Mouse (Mus musculus): ENCODE results near the gene Adgrg1. TPM values are rescaled to one million over a fixed set of nuclear protein-coding genes. Genes with fewer than 3 reads are reported as not detected.

The Adgrg1 gene
- polyA plus RNA-seq, 2 experiments: 41.1 to 46.8 TPM

GRCm38 (mm10) chr8:94996899-94997856 lies 22.6 kb downstream of the Adgrg1 start:
- ATAC-seq (ENCODE audit: insufficient read depth): no peak
- TF ChIP-seq EP300 (IDR thresholded peaks at IDR 0.05; ENCODE audit: low read depth) (no peak), CTCF (IDR thresholded peaks at IDR 0.05; ENCODE audit: low read depth) (no peak)
- WGBS (ENCODE audit: insufficient replicate concordance): 63% methylated on average over 6 of the region's 6 CpGs

DNA sequence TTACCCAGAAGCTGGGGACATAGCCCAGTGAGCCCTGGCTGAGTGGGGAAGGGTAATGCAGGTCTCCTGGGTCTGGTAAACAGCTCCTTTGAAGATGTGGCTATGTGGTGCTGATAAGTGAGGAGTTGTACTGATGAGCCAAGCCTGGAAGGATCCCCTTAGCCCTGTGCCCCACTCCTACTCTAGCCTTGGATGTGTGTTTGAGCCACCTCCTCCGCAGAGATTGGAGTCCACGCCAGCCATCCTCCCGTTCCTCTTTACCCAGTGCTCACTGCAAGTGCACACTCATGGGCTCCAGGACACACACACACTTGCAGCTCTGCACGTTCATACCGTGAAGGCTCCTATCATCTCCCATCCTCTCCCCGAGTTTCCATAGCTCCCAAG lies 23.3 kb downstream of the Adgrg1 start:
- peaks cover 18 to 51% of the 10 kb centered on the region in 2 experiments for H3K4me1 ChIP-seq (replicated peaks; ENCODE audit: control insufficient read depth in 2 of 2, insufficient read depth in 2 of 2, low read length in 1 of 2)
- H3K27ac ChIP-seq: no peak overlapping the region; the same call in 1 of the 2 replicates
- TF ChIP-seq CTCF (IDR thresholded peaks at IDR 0.05; ENCODE audit: low read depth) (no peak), EP300 (IDR thresholded peaks at IDR 0.05; ENCODE audit: low read depth) (no peak)
- 33% methylated on average over 6 of the region's 6 CpGs for WGBS (ENCODE audit: insufficient replicate concordance)
- H3K4me3 ChIP-seq (ENCODE audit: insufficient read depth in 1 of 2, low read depth in 2 of 2, low read length in 2 of 2): no peak overlapping the region
- no peaks in the 10 kb centered on the region for H3K27me3 ChIP-seq (ENCODE audit: control insufficient read depth, insufficient read depth, low read length)
- H3K4me2 ChIP-seq (ENCODE audit: low read depth): no peak overlapping the region
- no peak overlapping the region for H3K9ac ChIP-seq (replicated peaks)
- ATAC-seq (ENCODE audit: insufficient read depth) (no peak), DNase-seq (ENCODE audit: low read depth in 3 of 3, low spot score in 3 of 3) (no peak)
- H3K9me3 ChIP-seq (ENCODE audit: control insufficient read depth, low read length): no peaks in the 10 kb centered on the region
- H3K36me3 ChIP-seq (replicated peaks; ENCODE audit: control insufficient read depth, insufficient read depth, low read depth): peaks cover 18% of the 10 kb centered on the region

More at GRCm38 (mm10) chr8:94996899-94997856, 22.6 kb downstream of the Adgrg1 start:
- Histone ChIP-seq H3K9me3 (ENCODE audit: control insufficient read depth, low read length) (no peaks in the 10 kb centered on the region), H3K36me3 (replicated peaks; ENCODE audit: control insufficient read depth, insufficient read depth, low read depth) (peaks cover 22% of the 10 kb centered on the region), H3K4me2 (ENCODE audit: low read depth) (no peak overlapping the region), H3K4me1 (replicated peaks; ENCODE audit: control insufficient read depth in 2 of 2, insufficient read depth in 2 of 2, low read length in 1 of 2) (peaks cover 18 to 52% of the 10 kb centered on the region in 2 experiments), H3K27me3 (ENCODE audit: control insufficient read depth, insufficient read depth, low read length) (no peaks in the 10 kb centered on the region), H3K27ac (no peak overlapping the region), H3K9ac (replicated peaks) (no peak overlapping the region), H3K4me3 (ENCODE audit: insufficient read depth in 1 of 2, low read depth in 2 of 2, low read length in 2 of 2) (no peak overlapping the region)
- DNase-seq (ENCODE audit: low read depth in 3 of 3, low spot score in 3 of 3): no peak

- H3K36me3 ChIP-seq (replicated peaks; ENCODE audit: control insufficient read depth, insufficient read depth, low read depth): peaks cover 18% of the 10 kb centered on the region
- no peak for TF ChIP-seq EP300 (IDR thresholded peaks at IDR 0.05; ENCODE audit: low read depth)
- TF ChIP-seq CTCF (IDR thresholded peaks at IDR 0.05; ENCODE audit: low read depth): no peak
- peaks cover 18 to 51% of the 10 kb centered on the region in 2 experiments for H3K4me1 ChIP-seq (replicated peaks; ENCODE audit: control insufficient read depth in 2 of 2, insufficient read depth in 2 of 2, low read length in 1 of 2)
- H3K4me2 ChIP-seq (ENCODE audit: low read depth): no peak overlapping the region
- WGBS (ENCODE audit: insufficient replicate concordance): 12% methylated on average over 2 of the region's 2 CpGs
- no peaks in the 10 kb centered on the region for H3K9me3 ChIP-seq (ENCODE audit: control insufficient read depth, low read length)
- DNase-seq (ENCODE audit: low read depth in 3 of 3, low spot score in 3 of 3): no peak
- H3K27ac ChIP-seq: 0 out of 2 replicates have a peak overlapping the region, but pooled peaks have one; percentile 18
- H3K4me3 ChIP-seq (ENCODE audit: insufficient read depth in 1 of 2, low read depth in 2 of 2, low read length in 2 of 2): no peak overlapping the region
- no peaks in the 10 kb centered on the region for H3K27me3 ChIP-seq (ENCODE audit: control insufficient read depth, insufficient read depth, low read length)
- ATAC-seq (ENCODE audit: insufficient read depth): no peak
- no peak overlapping the region for H3K9ac ChIP-seq (replicated peaks)
These were observed 23.9 kb downstream of the Adgrg1 start for GRCm38 (mm10) chr8:94998431-94998830.

- Histone ChIP-seq H3K4me3 (ENCODE audit: insufficient read depth in 1 of 2, low read depth in 2 of 2, low read length in 2 of 2) (no peak overlapping the region), H3K4me1 (replicated peaks; ENCODE audit: control insufficient read depth in 2 of 2, insufficient read depth in 2 of 2, low read length in 1 of 2) (peaks cover 18 to 51% of the 10 kb centered on the region in 2 experiments), H3K9me3 (ENCODE audit: control insufficient read depth, low read length) (no peaks in the 10 kb centered on the region), H3K36me3 (replicated peaks; ENCODE audit: control insufficient read depth, insufficient read depth, low read depth) (peaks cover 22% of the 10 kb centered on the region), H3K27ac (no peak overlapping the region), H3K9ac (replicated peaks) (no peak overlapping the region), H3K4me2 (ENCODE audit: low read depth) (no peak overlapping the region), H3K27me3 (ENCODE audit: control insufficient read depth, insufficient read depth, low read length) (no peaks in the 10 kb centered on the region)
- TF ChIP-seq EP300 (IDR thresholded peaks at IDR 0.05; ENCODE audit: low read depth): no peak
- TF ChIP-seq CTCF (IDR thresholded peaks at IDR 0.05; ENCODE audit: low read depth): no peak
- 63% methylated on average over 6 of the region's 6 CpGs for WGBS (ENCODE audit: insufficient replicate concordance)
- ATAC-seq (ENCODE audit: insufficient read depth) (no peak), DNase-seq (ENCODE audit: low read depth in 3 of 3, low spot score in 3 of 3) (no peak)
These were observed 24.5 kb downstream of the Adgrg1 start for GRCm38 (mm10) chr8:94999004-94999403.

DNA sequence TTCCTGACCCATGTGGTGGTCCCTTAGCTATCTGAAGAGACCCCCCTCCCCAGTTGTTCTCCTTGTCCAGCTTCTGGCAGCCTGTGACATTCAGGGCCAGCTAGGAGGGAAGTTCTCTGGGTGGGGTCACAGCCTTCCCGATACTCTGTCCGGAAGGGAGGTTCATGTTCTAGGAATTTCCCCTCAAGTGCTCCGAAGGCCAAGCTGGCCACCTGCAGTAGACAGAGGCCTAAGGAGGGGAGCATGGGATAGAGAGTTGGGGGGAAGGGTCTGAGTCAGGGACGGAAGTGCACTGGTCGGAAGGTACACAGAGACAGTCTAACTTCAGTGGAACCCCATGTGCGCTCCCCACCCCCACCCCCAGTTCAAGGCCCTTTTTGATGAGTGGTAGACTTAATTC lies 25.4 kb downstream of the Adgrg1 start:
- H3K4me1 ChIP-seq (replicated peaks; ENCODE audit: control insufficient read depth in 2 of 2, insufficient read depth in 2 of 2, low read length in 1 of 2): peaks cover 18 to 51% of the 10 kb centered on the region in 2 experiments

More for the DNA sequence above, 25.4 kb downstream of the Adgrg1 start:
- Histone ChIP-seq H3K4me2 (ENCODE audit: low read depth) (no peak overlapping the region), H3K27ac (no peak overlapping the region), H3K4me3 (ENCODE audit: insufficient read depth in 1 of 2, low read depth in 2 of 2, low read length in 2 of 2) (no peak overlapping the region), H3K27me3 (ENCODE audit: control insufficient read depth, insufficient read depth, low read length) (no peaks in the 10 kb centered on the region), H3K9ac (replicated peaks) (no peak overlapping the region), H3K36me3 (replicated peaks; ENCODE audit: control insufficient read depth, insufficient read depth, low read depth) (peaks cover 26% of the 10 kb centered on the region), H3K9me3 (ENCODE audit: control insufficient read depth, low read length) (no peaks in the 10 kb centered on the region)
- no peak for ATAC-seq (ENCODE audit: insufficient read depth)
- no peak for TF ChIP-seq EP300 (IDR thresholded peaks at IDR 0.05; ENCODE audit: low read depth)
- TF ChIP-seq CTCF (IDR thresholded peaks at IDR 0.05; ENCODE audit: low read depth): no peak
- 43% methylated on average over 6 of the region's 6 CpGs for WGBS (ENCODE audit: insufficient replicate concordance)
- DNase-seq (ENCODE audit: low read depth in 3 of 3, low spot score in 3 of 3): no peak

Data from liver, embryonic 14.5 days (tissue).